Mouse (Mus musculus) CH12.LX (cell line): Measurements from ENCODE around the gene Dse. TPM values are rescaled to one million over a fixed set of nuclear protein-coding genes. Genes with fewer than 3 reads are reported as not detected.

Source experiments
- DNase-seq: peaks from one replicate; pipeline ENCODE4 v3.0.0-alpha.2; 2013; ENCODE audit errors: extremely low read depth
- H3K27ac ChIP-seq: 2 replicates; pipeline ENCODE4 v1.5.1; 2012; ENCODE audit warnings: low read depth, mild to moderate bottlenecking, control low read depth, moderate library complexity; ENCODE audit not compliant: insufficient read depth
- H3K27me3 ChIP-seq: replicated peaks from 2 replicates; pipeline ENCODE3; 2012; ENCODE audit warnings: inconsistent platforms
- H3K36me3 ChIP-seq, 2 experiments: replicated peaks in 1 of 2; 2 replicates each; pipeline versions ENCODE3 to v1.6.1; 2012; ENCODE audit warnings: inconsistent platforms in 1 of 2, low read length in 1 of 2, mild to moderate bottlenecking in 1 of 2, mixed read lengths in 1 of 2, moderate library complexity in 1 of 2; ENCODE audit not compliant: control insufficient read depth in 1 of 2, insufficient read depth in 1 of 2
- H3K4me1 ChIP-seq, 2 experiments: 2 replicates each; pipeline ENCODE4 v1.6.1; 2012; ENCODE audit warnings: inconsistent platforms in 1 of 2, moderate library complexity in 1 of 2; ENCODE audit not compliant: insufficient read depth in 2 of 2, control insufficient read depth in 1 of 2
- H3K4me2 ChIP-seq: 2 replicates; pipeline ENCODE4 v1.6.1; 2012; ENCODE audit warnings: low read depth, mild to moderate bottlenecking, control low read depth; ENCODE audit not compliant: poor library complexity, insufficient read depth, severe bottlenecking
- H3K4me3 ChIP-seq, 3 experiments: fragments of 150-350 bp in 1 of 3; sonication (generic) in 1 of 3; replicated peaks in 1 of 3; 2 replicates each; pipeline versions ENCODE3 to v1.5.1; 2011 to 2012; ENCODE audit warnings: low read depth in 2 of 3, low read length in 2 of 3, mild to moderate bottlenecking in 2 of 3, moderate library complexity in 2 of 3, control low read depth in 1 of 3, improper control_type of control experiment in 1 of 3, inconsistent platforms in 1 of 3, mixed read lengths in 1 of 3; ENCODE audit not compliant: poor library complexity in 1 of 3
- H3K79me2 ChIP-seq: replicated peaks from 2 replicates; pipeline ENCODE4 v1.6.1; 2012; ENCODE audit warnings: mild to moderate bottlenecking, moderate library complexity; ENCODE audit not compliant: control insufficient read depth, poor library complexity, insufficient read depth, severe bottlenecking; ENCODE audit errors: extremely low read depth
- H3K9ac ChIP-seq: 2 replicates; pipeline ENCODE4 v1.6.1; 2012; ENCODE audit warnings: low read depth, mild to moderate bottlenecking, control low read depth, moderate library complexity; ENCODE audit not compliant: insufficient read depth
- H3K9me3 ChIP-seq: replicated peaks from 2 replicates; pipeline ENCODE3; 2012; ENCODE audit warnings: low read length, inconsistent platforms, mixed read lengths
- CHD1 ChIP-seq: IDR thresholded peaks from 2 replicates; pipeline ENCODE4 v1.6.1; 2012; ENCODE audit warnings: low read depth, low read length, improper control_type of control experiment, inconsistent platforms
- CHD2 ChIP-seq: IDR thresholded peaks from 2 replicates; pipeline ENCODE4 v1.6.1; 2011; ENCODE audit warnings: low read length, improper control_type of control experiment
- CTCF ChIP-seq, 2 experiments: IDR thresholded peaks in 1 of 2; conservative IDR thresholded peaks in 1 of 2; 2 replicates each; pipeline ENCODE4 v1.5.1; 2011 to 2012; ENCODE audit warnings: low read depth in 2 of 2, low read length in 2 of 2, improper control_type of control experiment in 1 of 2, inconsistent platforms in 1 of 2, mild to moderate bottlenecking in 1 of 2, moderate library complexity in 1 of 2
- HCFC1 ChIP-seq: IDR thresholded peaks from 2 replicates; pipeline ENCODE4 v1.6.1; 2012; ENCODE audit warnings: low read depth, mild to moderate bottlenecking, inconsistent platforms, low read length, improper control_type of control experiment
- JUN ChIP-seq: IDR thresholded peaks from 2 replicates; pipeline ENCODE4 v1.6.1; 2011; ENCODE audit warnings: low read depth, mild to moderate bottlenecking, low read length, improper control_type of control experiment, moderate library complexity; ENCODE audit not compliant: insufficient read depth
- JUND ChIP-seq: conservative IDR thresholded peaks from 2 replicates; pipeline ENCODE4 v1.6.1; 2011; ENCODE audit warnings: low read depth, low read length, improper control_type of control experiment
- KAT2A ChIP-seq: IDR thresholded peaks from 2 replicates; pipeline ENCODE4 v1.6.1; 2012; ENCODE audit warnings: low read length, improper control_type of control experiment, inconsistent platforms; ENCODE audit not compliant: insufficient replicate concordance
- MXI1 ChIP-seq: IDR thresholded peaks from 2 replicates; pipeline ENCODE4 v1.6.1; 2011; ENCODE audit warnings: mild to moderate bottlenecking, low read depth, low read length, improper control_type of control experiment
- MYC ChIP-seq: IDR thresholded peaks from 2 replicates; pipeline ENCODE4 v1.6.1; 2011; ENCODE audit warnings: low read depth, mild to moderate bottlenecking, improper control_type of control experiment, low read length
- NRF1 ChIP-seq: IDR thresholded peaks from 2 replicates; pipeline ENCODE4 v1.6.1; 2014; ENCODE audit warnings: low read depth, mild to moderate bottlenecking, inconsistent platforms, low read length, improper control_type of control experiment, moderate library complexity
- PAX5 ChIP-seq: IDR thresholded peaks from 2 replicates; pipeline ENCODE4 v1.6.1; 2012; ENCODE audit warnings: low read length, inconsistent platforms, mixed read lengths
- POLR2A ChIP-seq: IDR thresholded peaks from 2 replicates; pipeline ENCODE4 v1.6.1; 2011; ENCODE audit warnings: low read depth, mild to moderate bottlenecking, improper control_type of control experiment, low read length
- POLR2AphosphoS2 ChIP-seq: IDR thresholded peaks from 2 replicates; pipeline ENCODE4 v1.6.1; 2011; ENCODE audit warnings: low read depth, low read length, improper control_type of control experiment
- TBP ChIP-seq: conservative IDR thresholded peaks from 2 replicates; pipeline ENCODE4 v1.6.1; 2011; ENCODE audit warnings: low read depth, low read length, improper control_type of control experiment
- TCF12 ChIP-seq: IDR thresholded peaks from 2 replicates; pipeline ENCODE4 v1.6.1; 2014; ENCODE audit warnings: low read depth, mild to moderate bottlenecking, inconsistent platforms, low read length, improper control_type of control experiment
- UBTF ChIP-seq: IDR thresholded peaks from 2 replicates; pipeline ENCODE4 v1.6.1; 2012; ENCODE audit warnings: low read depth, mild to moderate bottlenecking, inconsistent platforms, low read length, improper control_type of control experiment, moderate library complexity
- ZC3H11A ChIP-seq: IDR thresholded peaks from 2 replicates; pipeline ENCODE4 v1.6.1; 2012; ENCODE audit warnings: low read depth, mild to moderate bottlenecking, inconsistent platforms, low read length, improper control_type of control experiment
- ZKSCAN1 ChIP-seq: IDR thresholded peaks from 2 replicates; pipeline ENCODE4 v1.6.1; 2012; ENCODE audit warnings: low read depth, inconsistent platforms, low read length, improper control_type of control experiment, borderline replicate concordance
- dilution Hi-C: fragments of 300-500 bp; cut with MboI; formaldehyde crosslinking; loops from 2 replicates; pipeline ENCODE4 v1.14.3; 2020; ENCODE audit warnings: low sequenced_read_pairs; ENCODE audit not compliant: extremely low pct_unique_long_range_greater_than_20kb, extremely low pct_ligation_motif_present
- in situ Hi-C: fragments of 300-500 bp; cut with MboI; formaldehyde crosslinking; loops from 3 replicates; pipeline ENCODE4 v1.14.3; 2019; ENCODE audit warnings: low sequenced_read_pairs, low pct_ligation_motif_present, low pct_unique_long_range_greater_than_20kb, mixed read lengths
- polyA plus RNA-seq: library from polyadenylated mRNA; unstranded; fragments of >175 nt; gene quantifications from 2 replicates; pipeline ENCODE4 v1.2.1, GENCODE M21; 2012; ENCODE audit warnings: low read depth; ENCODE audit not compliant: insufficient read length
- total RNA-seq, 2 experiments: library from RNA; depleted of rRNA; stranded (reverse); fragments of 300-350 nt in 1 of 2; fragments of >200 nt in 1 of 2; gene quantifications; 2 replicates each; pipeline ENCODE4 v1.2.3; 2012 to 2014

The Dse gene
- total and polyA plus RNA-seq, 3 experiments, result 0.10 to 0.15 TPM; not detected in 1

- dilution Hi-C loops, result no loop called here
- TF ChIP-seq HCFC1 (no peak), UBTF (no peak), TBP (no peak), JUN (no peak), CHD2 (no peak), MYC (no peak), JUND (no peak), ZC3H11A (no peak), TCF12 (no peak), POLR2A (no peak)
- TF ChIP-seq, all 38 proteins: peak for 0
- no peaks in the 10 kb centered on the region for H3K36me3 ChIP-seq
- H3K9ac ChIP-seq, result no peak overlapping the region
- in situ Hi-C loops, result no loop called here
- peaks cover 0 to 16% of the 10 kb centered on the region in 2 experiments; a peak in 2 of 4 replicates for H3K4me1 ChIP-seq
- H3K4me3 ChIP-seq, result no peak overlapping the region
- H3K27ac ChIP-seq, result no peak overlapping the region
- peaks cover 6% of the 10 kb centered on the region for H3K9me3 ChIP-seq
- H3K79me2 ChIP-seq, result no peaks in the 10 kb centered on the region
- no peak for DNase-seq
- H3K27me3 ChIP-seq, result no peaks in the 10 kb centered on the region
- no peak overlapping the region for H3K4me2 ChIP-seq
Observed at GRCm38 (mm10) chr10:34194957-34195356, 12.6 kb downstream of the Dse start.

DNA sequence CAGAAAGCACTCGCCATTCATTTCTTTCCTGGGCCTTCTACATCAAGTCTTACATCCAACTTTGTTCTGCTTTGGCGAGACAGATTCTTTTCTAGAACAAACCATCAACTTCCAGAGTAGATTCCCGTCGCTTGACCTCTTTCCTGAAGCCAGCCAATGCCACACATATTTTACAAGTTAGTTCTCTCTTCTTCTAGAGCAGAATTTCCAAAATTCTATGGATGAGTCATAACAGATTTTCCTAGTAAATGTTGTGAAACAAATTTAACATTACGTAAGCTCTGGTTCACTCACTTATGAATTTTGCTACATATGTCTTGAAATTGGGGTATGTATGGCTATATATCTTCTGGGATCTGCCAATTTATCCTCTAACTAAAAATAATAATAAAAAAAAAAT lies 13.0 kb downstream of the Dse start:
- no peak overlapping the region for H3K4me2 ChIP-seq
- dilution Hi-C loops, result no loop called here
- no peaks in the 10 kb centered on the region for H3K27me3 ChIP-seq
- peaks cover 1% of the 10 kb centered on the region for H3K9me3 ChIP-seq
- in situ Hi-C loops, result no loop called here
- no peaks in the 10 kb centered on the region for H3K79me2 ChIP-seq
- no peak overlapping the region for H3K27ac ChIP-seq
- H3K9ac ChIP-seq, result no peak overlapping the region
- H3K36me3 ChIP-seq, result no peaks in the 10 kb centered on the region
- DNase-seq, result no peak
- no peak for TF ChIP-seq CHD1
- no peak for TF ChIP-seq POLR2A
- no peak for TF ChIP-seq ZC3H11A
- no peak for TF ChIP-seq MXI1
- no peak for TF ChIP-seq TCF12
- no peak for TF ChIP-seq POLR2AphosphoS2
- TF ChIP-seq MYC, result no peak
- no peak for TF ChIP-seq JUND
- TF ChIP-seq CTCF (conservative IDR thresholded peaks at IDR 0.05 in 1 of 2, IDR thresholded peaks at IDR 0.05 in 1 of 2; ENCODE audit: low read depth in 2 of 2, low read length in 2 of 2), result no peak
- no peak for TF ChIP-seq NRF1
- no peak for TF ChIP-seq KAT2A
- no peak for TF ChIP-seq ZKSCAN1
- no peak for TF ChIP-seq PAX5
- H3K4me3 ChIP-seq, result no peak overlapping the region
- peaks cover 0 to 16% of the 10 kb centered on the region in 2 experiments; a peak in 2 of 4 replicates for H3K4me1 ChIP-seq
